Mouse (Mus musculus) T-helper 17 cell (primary cell): ENCODE results near the gene Akap2.

Experiments
- in situ Hi-C, 2 experiments: fragments of 300-600 bp; cut with MboI, MseI; formaldehyde crosslinking; loops; 1 replicate in 1 of 2; 2 replicates in 1 of 2; pipeline ENCODE4 v1.15.1; 2025; ENCODE audit warnings: high pct_unique_total_duplicates in 2 of 2

The Akap2 gene

DNA sequence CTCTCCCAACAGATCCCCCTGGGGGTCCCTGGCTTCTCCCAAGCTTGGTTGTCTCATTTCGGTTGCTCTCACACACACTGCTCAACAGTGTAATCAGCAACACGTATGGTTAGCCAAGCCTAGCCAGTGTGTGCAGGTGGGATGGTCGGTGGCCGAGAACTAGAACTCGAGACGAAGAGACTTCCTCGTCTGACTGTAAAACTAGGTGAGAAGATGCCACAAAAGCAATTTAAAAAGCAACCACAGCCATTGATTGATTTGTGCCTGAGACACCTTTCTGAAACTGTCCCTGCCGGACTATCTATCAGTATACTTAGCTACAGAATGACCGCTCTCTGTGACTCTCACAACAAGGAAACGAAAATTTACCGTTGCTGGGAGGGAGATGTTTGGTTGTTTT, 37.6 kb downstream of the Akap2 start:
- in situ Hi-C loops = no loop called here

DNA sequence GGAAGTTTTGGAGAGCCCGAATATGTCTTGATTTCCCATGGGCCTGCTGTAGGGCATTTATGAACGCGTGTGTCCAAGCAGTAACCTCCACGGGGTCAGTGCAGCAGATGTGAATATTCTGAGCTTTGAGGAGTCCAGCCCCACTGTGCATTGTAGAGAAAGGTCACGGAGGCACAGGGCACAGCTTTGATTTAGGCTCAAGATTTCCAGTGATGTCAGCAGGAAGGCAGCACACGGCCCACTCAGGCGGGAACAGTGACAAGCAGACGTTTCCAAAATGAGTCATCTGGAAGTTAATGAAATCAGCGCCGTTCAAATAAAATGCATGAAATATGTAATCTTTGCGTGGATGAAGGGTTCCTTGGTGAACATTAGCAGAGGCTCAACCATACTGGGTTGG, 40.5 kb downstream of the Akap2 start:
- in situ Hi-C loops = no loop called here

DNA sequence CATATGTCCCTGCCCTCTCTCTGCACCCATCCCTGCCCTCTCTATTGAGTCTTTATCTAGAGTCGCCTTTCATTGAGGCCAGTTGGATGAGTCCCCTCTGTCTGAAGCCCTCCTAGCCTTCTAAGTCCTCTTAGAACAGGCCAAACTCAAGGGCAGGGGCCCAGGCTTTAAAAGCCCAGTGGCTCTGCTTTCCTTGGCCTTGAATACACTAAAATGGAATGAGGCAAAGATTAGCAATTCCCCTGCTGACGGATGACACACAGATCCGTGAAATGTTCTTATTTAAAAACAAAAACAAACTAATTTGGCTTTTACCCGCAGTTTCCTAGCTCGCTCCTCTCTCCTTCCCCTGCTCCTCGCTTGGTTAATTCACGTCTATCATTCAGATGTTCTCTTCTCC, 45.0 kb downstream of the Akap2 start:
- in situ Hi-C loops = no loop called here

DNA sequence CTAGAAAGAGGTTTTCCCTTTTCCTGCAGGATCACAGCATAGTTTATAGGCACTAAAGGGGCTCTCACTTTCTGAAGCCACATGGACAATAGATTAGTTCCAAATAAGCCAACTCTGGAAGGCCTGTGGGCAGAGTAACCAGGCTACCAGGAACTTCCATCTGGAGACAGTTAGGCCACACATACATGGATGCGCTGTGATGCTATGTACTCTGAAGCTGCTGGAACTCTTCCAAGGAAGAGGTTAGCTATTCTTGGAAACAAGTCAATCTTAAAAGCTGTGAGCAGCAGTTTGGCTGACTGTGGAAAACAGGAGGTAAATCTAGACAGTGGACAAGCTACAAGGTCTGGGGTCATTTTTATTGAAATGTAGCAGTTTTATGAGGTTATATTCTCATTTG, 46.9 kb downstream of the Akap2 start:
- in situ Hi-C loops = no loop called here

DNA sequence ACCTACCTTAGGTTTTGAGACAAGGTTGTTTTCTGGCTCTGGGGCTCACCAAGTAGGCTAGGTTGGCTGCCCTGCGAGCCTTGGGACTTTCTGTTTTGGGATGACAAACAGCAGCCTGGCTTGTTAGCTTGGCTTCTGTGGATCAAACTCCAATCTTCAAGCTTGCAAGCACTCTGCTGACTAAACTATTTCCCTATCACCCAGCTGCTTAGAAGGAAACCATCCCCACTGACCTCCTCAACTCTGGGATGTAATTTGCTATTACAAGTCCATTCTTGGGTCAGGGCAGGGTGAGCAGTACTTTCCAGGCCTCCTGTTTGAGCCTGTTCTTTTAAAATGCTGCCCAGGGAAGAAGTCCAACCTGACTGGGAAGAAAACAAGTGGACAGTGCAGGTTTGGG, 47.5 kb downstream of the Akap2 start:
- in situ Hi-C loops = no loop called here

DNA sequence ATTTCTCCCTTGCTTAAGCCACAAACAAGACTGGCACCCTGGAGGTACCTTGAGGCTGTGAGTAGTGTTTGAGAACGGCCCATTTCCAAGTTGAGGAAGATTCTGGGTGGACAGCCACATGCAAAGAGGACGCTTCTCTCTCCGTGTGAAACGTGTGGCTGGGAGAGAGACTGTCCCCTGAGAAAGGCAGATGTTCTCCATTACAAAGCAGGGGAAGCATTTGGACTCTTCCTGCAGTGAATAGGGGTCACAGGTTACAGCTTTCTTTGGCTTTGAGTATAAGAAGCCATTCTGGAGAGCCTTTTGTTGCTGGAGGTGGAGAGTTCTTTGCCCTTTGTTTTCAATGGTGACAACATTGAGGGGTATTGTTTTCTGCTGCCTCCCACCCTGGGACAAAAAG, 48.3 kb downstream of the Akap2 start:
- in situ Hi-C loops = no loop called here

DNA sequence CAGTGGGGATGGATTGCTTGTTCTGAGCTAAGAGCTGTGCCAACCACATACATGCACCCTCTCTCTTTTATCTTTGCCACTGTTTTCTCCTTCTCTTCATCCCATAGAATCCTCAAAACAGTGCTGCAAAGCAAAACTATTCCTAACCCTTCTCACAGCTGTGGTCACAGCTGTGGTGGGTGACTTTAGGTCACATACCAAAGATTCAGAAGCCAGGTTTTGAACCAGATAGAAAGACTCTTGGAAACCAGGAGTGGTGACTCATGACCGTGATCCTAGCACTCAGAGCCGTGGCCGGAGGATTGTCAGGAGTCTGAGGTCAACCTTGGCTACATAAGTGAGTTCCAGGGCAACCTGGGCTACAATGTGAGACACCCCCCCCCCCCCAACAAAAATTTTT, 51.5 kb downstream of the Akap2 start:
- in situ Hi-C loops = no loop called here

DNA sequence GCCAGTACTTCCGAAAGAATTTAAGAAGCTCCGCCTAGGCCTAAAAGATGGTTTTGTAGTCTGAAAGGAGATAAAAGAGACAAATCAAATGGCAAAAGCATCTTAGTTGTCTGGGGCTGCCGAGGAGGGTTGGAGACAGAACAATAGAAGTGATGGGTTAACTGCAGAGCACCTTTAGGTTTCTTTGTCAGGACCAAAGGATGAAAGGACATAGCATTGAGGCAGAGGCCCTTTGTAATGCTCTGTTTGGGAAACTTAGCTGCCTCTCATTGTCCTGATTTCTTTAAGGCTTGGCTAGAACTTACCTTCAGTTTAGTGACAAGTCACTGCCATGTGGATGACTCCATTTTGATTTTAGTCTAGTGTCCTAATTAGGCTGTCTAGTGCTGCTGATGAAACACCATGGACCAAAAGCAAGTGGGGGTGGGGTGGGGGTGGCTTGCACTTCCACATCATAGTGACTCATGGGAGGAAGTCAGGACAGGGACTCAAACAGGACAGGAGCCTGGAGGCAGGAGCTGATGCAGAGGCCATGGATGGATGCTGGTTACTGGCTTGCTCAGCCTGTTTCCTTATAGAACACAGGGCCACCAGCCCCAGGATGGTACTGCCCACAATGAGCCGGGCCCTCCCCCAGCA, 52.8 kb downstream of the Akap2 start:
- in situ Hi-C loops = no loop called here

DNA sequence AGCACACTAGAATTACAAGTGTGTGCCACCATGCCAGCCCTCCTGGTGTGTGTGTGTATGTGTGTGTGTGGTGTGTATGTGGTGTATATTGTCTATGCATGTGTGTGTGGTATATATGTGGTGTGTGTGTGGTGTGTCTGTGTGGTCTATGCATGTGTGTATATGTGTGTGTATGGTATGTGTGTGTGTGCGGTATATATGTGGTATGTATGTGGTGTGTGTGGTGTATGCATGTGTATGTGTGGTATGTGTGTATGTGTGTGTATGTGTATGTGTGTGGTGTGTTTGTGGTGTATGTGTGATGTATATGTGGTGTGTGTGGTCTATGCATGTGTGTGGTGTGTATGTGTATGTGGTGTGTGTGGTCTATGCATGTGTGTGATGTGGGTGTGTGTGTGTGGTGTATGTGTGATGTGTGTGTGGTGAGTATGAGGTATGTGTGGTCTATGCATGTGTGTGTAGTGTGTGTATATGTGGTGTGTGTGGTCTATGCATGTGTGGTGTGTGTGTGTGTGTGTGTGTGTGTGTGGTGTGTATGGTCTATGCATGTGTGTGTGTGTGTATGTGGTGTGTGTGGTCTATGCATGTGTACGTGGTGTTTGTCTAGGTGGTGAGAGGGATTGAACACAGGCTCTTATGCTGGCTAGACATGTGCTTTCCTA, 54.2 kb downstream of the Akap2 start:
- in situ Hi-C loops = no loop called here

DNA sequence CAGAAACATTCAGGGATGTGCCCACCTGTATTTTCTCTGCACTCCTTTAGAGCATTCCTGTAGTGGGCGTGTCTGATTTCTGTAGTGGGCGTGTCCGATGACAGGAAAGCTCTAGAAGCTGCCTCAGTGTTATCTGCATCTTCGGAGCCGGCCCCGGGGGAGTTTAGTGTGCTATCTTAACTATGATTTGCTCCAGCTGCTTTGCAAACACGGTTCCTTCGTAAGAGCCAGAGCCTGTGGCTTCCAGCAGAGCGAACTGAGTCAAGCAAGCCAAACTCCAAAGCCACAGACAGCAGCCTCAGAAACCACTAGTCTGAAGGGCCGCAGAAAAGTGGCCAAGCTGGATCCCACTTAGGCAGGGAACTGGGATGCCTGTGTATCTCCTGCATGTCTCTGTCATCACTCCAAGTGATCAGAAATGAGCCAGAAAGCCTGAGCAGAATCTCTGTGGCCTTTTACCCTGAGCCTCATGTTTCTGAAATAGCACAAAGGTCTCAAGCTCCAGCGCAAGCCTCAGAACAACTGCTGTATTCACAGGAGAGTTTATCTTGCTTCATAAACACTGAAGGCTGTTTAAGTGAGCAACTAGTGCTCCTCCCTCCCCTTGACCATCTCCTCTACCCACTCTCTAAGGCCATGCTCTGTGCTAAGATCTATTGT, 55.5 kb downstream of the Akap2 start:
- in situ Hi-C loops = no loop called here

DNA sequence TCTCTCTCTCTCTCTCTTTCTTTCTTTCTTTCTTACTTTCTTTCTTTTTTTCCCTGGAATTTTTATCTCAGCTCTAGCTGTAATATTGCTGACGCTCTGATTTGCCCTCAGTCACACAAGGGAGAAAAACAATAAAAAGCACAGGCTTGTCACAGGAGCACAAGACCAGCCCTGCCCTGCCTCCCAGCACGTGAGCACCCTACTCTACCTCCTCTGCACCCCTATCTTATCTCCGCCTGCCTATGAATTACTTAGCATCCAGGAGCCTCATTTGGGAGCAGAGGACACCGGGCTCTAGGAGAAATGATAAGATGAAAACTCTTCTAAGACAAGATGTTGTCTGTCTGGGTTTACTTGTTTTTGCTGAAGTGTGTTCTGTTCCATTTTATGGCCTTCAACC, 57.1 kb downstream of the Akap2 start:
- in situ Hi-C loops = no loop called here

DNA sequence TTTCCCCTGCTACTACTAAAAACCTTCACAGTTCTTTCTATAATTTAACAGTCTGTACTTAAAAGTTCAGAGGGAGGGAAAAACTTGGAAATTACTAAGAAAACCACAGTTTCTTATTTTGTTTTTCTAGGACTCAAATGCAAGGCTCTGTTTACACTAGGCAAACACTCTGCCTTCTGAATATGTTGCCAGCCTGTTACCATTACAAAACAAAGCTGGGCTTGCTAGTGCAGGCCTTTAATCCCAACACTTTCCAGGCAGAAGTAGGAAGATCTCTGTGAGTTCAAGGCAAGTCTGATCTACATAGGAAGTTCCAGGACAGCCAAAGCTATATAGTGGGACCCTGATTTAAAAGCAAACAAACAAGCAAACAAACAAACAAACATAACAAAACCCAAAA, 58.1 kb downstream of the Akap2 start:
- in situ Hi-C loops = no loop called here

DNA sequence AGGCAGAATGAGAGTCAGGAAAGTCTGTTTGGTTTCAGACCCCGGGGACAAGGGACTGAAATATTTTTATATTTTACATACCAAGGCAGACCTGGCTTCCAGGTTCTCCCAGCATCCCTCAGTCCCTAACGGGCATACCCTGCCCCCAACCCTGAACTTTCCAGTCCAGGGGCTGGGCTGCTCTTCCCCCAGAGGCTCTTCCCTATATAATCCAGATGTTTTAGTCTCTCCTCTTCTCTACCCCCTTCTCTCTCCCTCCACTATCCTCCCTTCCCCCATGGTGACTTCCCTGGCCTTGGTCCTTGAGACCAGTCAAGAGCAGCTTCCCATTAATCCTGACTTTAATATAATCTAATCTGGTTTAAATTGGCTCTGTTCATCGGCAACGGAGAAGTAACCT, 62.9 kb downstream of the Akap2 start:
- in situ Hi-C loops = loop anchor here in 1 of 2 experiments (10.0 kb wide), 1 partner anchor 684 kb away; no protein-coding TSS in a partner anchor

DNA sequence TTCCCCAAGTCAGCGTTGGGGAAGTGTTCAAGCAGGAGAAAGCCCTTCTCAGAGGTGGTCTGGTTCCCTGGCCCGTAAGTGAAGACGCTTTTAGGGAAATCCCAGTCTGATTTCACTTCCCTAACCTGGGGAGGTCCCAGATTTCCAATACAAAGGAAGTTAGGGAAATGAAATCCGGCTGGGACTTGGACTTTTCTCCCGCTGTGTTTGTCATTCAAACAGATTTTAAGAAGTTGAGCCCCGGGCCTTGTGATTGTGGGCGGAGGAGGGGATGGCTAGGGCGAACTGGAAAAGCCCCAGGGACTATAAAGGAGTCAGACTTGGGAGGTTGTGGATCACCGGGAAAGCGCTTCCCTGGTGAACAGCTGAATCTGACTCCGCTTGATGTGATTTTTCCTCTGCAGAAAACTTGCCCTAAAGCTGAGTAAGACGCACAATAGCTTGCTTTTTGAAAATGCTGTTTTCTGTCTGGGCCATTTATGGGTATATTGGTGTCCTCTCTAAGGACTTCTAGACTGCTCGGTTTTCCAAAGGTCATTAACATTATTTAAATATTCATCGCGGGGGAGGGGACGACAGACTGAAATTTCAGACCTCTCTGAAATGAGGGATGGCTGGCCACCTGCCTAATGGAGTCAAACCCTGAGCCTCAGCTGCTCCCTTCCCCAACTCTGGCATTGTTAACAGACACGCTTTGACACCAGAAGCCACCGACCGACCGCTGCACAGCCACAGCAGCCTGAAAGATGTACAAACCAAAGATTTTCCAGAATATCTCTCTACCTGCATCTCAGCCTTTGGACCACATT, 63.6 kb downstream of the Akap2 start:
- in situ Hi-C loops = loop anchor here in 1 of 2 experiments (10.0 kb wide), 1 partner anchor 684 kb away; no protein-coding TSS in a partner anchor

DNA sequence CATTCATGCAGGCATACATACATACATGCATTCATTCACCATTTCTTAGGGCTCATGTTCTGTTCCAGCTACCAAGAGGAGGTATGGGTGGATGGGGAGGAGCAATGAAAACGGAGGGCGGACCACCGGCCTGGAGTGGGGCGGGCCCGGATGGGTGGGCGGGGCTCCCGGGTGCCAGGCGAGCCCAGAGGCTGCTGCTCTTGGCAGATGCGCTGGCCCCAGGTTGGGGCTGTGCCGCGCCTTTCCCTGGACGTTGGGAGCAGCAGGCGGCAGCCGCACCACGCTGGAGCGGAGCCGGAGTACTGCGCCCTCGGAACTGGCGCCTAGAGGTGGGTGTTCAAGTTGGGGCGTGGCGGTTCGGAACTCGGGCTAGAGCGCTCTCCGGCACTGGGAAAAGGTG, 64.5 kb downstream of the Akap2 start:
- in situ Hi-C loops = loop anchor here in 1 of 2 experiments (10.0 kb wide), 1 partner anchor 683 kb away; no protein-coding TSS in a partner anchor

DNA sequence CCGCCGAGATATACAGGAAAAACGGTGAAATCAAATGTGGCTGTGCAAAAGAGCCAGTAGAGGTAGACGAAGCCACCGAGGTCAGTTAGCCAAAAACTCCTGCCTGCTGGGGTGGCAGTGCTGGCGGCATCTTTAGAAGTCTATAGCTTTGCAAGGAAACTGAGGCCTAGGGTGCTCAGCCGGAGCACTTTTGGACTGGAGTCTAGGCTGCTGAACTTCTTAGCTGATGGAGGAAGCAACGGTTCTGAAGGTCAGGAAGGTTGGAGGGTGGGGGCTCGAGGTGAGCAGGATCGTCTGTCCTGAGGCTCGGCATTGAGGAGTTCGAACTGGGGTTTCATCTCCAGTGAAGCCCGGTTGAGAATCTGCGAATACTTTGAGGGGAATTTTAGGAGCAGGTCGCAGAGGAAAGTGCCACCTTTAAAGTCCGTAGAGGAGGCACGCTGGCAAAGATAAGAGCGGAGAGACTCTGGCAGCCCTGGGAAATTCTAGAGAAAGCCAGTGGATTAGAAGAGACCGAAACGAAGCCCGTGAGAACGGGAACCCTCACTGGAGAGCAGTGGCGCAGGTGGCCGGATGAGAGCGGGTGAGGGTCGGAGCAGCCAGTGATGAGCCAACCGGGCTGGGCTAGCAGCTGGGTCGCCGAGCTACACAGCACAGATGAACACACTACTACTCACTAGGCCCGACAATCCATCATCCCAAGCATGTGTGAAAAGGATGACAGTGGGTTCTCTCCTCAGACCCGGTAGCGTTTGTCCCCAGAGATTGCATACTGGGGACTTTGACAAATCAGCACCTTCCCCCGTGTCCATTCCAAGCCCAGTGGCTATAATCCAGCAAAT, 65.3 kb downstream of the Akap2 start:
- in situ Hi-C loops = loop anchor here in 1 of 2 experiments (10.0 kb wide), 1 partner anchor 682 kb away; no protein-coding TSS in a partner anchor

DNA sequence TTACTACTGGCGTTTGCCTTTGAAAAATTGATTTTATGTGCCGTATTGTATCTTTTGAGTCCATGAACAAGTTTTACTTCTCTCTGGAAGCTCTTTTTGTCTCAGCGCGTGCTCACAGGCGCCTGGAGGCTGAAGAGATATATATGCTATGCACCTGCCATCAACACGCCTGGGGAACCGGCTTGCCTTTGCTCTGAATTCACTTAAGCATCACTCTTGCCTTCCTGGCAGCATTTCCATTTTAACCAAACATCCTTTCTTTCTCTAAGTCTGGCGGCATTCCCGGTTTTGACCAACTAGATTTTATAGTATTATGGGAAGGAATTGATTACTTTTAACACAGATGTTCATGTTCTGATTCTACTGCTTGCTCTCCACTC, 65.9 kb downstream of the Akap2 start:
- in situ Hi-C loops = loop anchor here in 1 of 2 experiments (10.0 kb wide), 1 partner anchor 681 kb away; no protein-coding TSS in a partner anchor

DNA sequence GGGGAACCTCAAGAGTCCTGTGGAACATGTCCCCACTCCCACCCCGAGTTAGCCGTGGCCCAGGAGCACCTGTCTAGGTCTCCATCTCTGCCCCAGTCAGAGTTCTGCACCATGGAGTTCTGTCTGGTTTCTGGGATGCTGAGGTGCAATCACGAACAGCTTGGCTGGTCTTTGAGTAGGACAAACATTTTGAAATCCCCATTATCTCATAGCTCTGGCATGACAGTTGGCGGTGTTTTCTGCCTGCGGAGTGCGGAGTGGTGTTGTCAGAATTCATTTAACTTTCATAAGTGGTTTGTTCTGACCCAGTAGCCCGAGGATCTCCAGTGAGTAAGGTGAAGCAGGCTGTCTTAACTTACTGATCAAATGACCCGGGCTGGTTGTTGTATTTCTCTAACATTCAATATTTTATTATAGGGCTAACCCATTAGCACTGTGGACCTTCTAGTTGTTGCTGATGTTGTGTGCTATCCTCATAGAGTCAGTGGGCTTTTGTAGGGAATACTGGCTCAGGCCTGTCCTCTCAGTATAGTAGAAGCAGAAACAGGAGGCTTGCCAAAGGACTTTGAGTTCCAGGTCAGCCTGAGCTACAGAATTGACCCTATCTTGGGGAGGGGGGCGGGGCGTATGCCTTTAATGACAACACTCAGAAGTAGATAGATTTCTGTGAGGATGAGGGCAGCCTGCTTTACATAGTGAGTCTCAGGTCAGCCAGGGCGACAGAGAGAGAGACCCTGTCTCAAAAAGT, 66.6 kb downstream of the Akap2 start:
- in situ Hi-C loops = loop anchor here in 1 of 2 experiments (10.0 kb wide), 1 partner anchor 681 kb away; no protein-coding TSS in a partner anchor

DNA sequence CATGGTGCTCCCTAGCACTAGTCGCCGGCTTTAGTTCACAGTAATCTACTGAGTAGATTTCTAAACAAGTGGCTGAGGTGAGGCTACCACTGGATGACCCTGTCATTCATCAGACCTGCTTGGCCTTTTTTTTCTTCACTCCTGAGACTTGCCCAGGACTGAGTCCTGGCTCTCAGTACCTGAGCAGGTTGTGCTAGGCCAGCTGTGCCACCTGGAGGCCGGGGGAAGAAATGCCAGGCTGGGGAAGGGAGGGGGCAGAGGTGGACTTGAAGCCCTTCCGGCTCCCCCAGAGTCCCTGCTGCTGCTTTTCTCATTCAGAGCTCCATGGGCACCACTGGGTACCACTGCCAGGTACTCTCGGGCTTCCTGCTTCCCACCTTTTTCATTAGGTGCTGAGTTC, 71.3 kb downstream of the Akap2 start:
- in situ Hi-C loops = loop anchor here in 1 of 2 experiments (5.0 to 10.0 kb wide), 2 partner anchors 116 to 676 kb away; no protein-coding TSS in a partner anchor

DNA sequence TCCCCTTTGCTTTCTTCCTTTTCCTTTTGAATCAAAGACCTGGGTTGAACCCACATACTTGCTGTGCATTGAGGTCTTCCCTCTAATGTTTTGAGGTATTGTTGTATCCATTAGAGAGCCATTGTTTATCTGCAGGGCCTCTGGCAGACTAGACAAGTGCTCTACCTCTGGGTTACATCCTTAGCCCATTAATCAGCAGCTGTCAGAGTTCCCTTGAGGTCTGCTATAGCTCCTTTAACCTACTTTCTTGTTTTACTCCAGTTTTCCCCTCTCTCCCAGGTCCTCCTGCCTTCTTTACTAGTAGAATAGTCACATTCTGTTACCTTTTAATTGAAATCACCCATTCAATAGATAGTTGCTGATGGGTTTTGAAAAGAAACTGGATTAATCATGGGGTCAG, 71.7 kb downstream of the Akap2 start:
- in situ Hi-C loops = loop anchor here in 1 of 2 experiments (5.0 to 10.0 kb wide), 2 partner anchors 117 to 676 kb away; no protein-coding TSS in a partner anchor
